16 mouse cellular contexts compared by ENCODE assay signal in genomic region chr8:122989976-122990375, GRCm38 (mm10). TPM values are rescaled to one million over a fixed set of nuclear protein-coding genes. Genes with fewer than 3 reads are reported as not detected.
DNase-seq lines count a peak whose midpoint lies in the region; ATAC-seq lines count a peak whose summit lies in the region.
"Had no signal": no experiment of that assay in that cellular context is flagged by ENCODE, and none has a peak within 500 bp of the region (broad histone marks: within the 10 kb centered on the region; RNA-seq: fewer than 3 reads in every experiment).

No protein-coding gene starts in this region.

- H3K27ac ChIP-seq in intestine, embryonic 14.5 days (ENCODE audit: low read depth) = 0 out of 2 replicates have a peak overlapping the region, but pooled peaks have one; percentile 55
- H3K27ac ChIP-seq in hindbrain, embryonic 13.5 days = no peak overlapping the region
- no peak overlapping the region for H3K27ac ChIP-seq in heart, embryonic 11.5 days (ENCODE audit: low read depth, low read length)
- H3K27ac ChIP-seq: kidney, embryonic 15.5 days; layer of hippocampus, adult 2 months; limb, embryonic 15.5 days; lung, embryonic 15.5 days; stomach, postnatal 0 days had no signal

- H3K36me3 ChIP-seq in intestine, embryonic 14.5 days (ENCODE audit: control insufficient read depth, insufficient read depth, low read length) = no peaks in the 10 kb centered on the region
- no peaks in the 10 kb centered on the region for H3K36me3 ChIP-seq in hindbrain, embryonic 13.5 days
- no peaks in the 10 kb centered on the region for H3K36me3 ChIP-seq in heart, embryonic 11.5 days (ENCODE audit: control insufficient read depth, insufficient read depth, low read length)
- H3K36me3 ChIP-seq: kidney, embryonic 15.5 days; limb, embryonic 15.5 days; lung, embryonic 15.5 days had no signal

- no peak overlapping the region for H3K4me3 ChIP-seq in intestine, embryonic 14.5 days (ENCODE audit: low read depth, low read length)
- H3K4me3 ChIP-seq in hindbrain, embryonic 13.5 days = no peak overlapping the region
- H3K4me3 ChIP-seq in heart, embryonic 11.5 days (ENCODE audit: low read depth, low read length) = no peak overlapping the region
- H3K4me3 ChIP-seq: kidney, embryonic 15.5 days; layer of hippocampus, adult 2 months; limb, embryonic 15.5 days; lung, embryonic 15.5 days had no signal

- no peak for ATAC-seq in intestine, embryonic 14.5 days (replicated peaks; ENCODE audit: low FRiP score, low TSS enrichment, low read depth)
- no peak for ATAC-seq in hindbrain, embryonic 13.5 days (ENCODE audit: low FRiP score)
- ATAC-seq in heart, embryonic 11.5 days (replicated peaks; ENCODE audit: insufficient number of reproducible peaks, low FRiP score, low TSS enrichment) = no peak
- no peak for ATAC-seq in megakaryocyte-erythroid progenitor cell, adult 5-6 weeks (replicated peaks; ENCODE audit: low FRiP score, low TSS enrichment, poor library complexity, severe bottlenecking)
- ATAC-seq: hindbrain, embryonic 16.5 days had no signal

- H3K9me3 ChIP-seq in intestine, embryonic 14.5 days (ENCODE audit: control insufficient read depth, low read length) = no peaks in the 10 kb centered on the region
- H3K9me3 ChIP-seq in hindbrain, embryonic 13.5 days = no peaks in the 10 kb centered on the region
- H3K9me3 ChIP-seq in heart, embryonic 11.5 days (replicated peaks; ENCODE audit: control insufficient read depth, low read length) = no peaks in the 10 kb centered on the region
- H3K9me3 ChIP-seq: kidney, embryonic 15.5 days; limb, embryonic 15.5 days; lung, embryonic 15.5 days had no signal

- no peak overlapping the region for H3K4me2 ChIP-seq in intestine, embryonic 14.5 days (ENCODE audit: low read length)
- no peak overlapping the region for H3K4me2 ChIP-seq in hindbrain, embryonic 13.5 days
- no peak overlapping the region for H3K4me2 ChIP-seq in heart, embryonic 11.5 days
- H3K4me2 ChIP-seq: kidney, embryonic 15.5 days; limb, embryonic 15.5 days; lung, embryonic 15.5 days had no signal

- peak; percentile 38 for DNase-seq in thymus, postnatal 14 days
- no peak for DNase-seq in thymus, postnatal 4 days
- DNase-seq in Muller cell, postnatal 12 days (ENCODE audit: inconsistent ontology term) = peak; percentile 62
- DNase-seq in intestine, embryonic 14.5 days (ENCODE audit: low spot score) = no peak
- DNase-seq: cerebellum, postnatal 36 days; heart, postnatal 10 days; right cerebral cortex, adult 18-20 months had no signal

- 83% methylated on average over 2 of the region's 2 CpGs for WGBS in intestine, embryonic 14.5 days
- WGBS in hindbrain, embryonic 13.5 days = 88% methylated on average over 2 of the region's 2 CpGs
- WGBS in heart, embryonic 11.5 days (ENCODE audit: insufficient replicate concordance) = 79% methylated on average over 2 of the region's 2 CpGs

- H3K4me1 ChIP-seq in intestine, embryonic 14.5 days (replicated peaks; ENCODE audit: control insufficient read depth, insufficient read depth, low read length) = peaks cover 37% of the 10 kb centered on the region
- H3K4me1 ChIP-seq in hindbrain, embryonic 13.5 days (replicated peaks) = peaks cover 40% of the 10 kb centered on the region
- peaks cover 44% of the 10 kb centered on the region for H3K4me1 ChIP-seq in heart, embryonic 11.5 days (ENCODE audit: control insufficient read depth, insufficient read depth, low read length)

- no peak overlapping the region for H3K9ac ChIP-seq in intestine, embryonic 14.5 days (ENCODE audit: low read length)
- no peak overlapping the region for H3K9ac ChIP-seq in hindbrain, embryonic 13.5 days
- H3K9ac ChIP-seq in heart, embryonic 11.5 days (ENCODE audit: low read depth, low read length) = no peak overlapping the region
- H3K9ac ChIP-seq: kidney, embryonic 15.5 days; limb, embryonic 15.5 days; lung, embryonic 15.5 days had no signal

- no peaks in the 10 kb centered on the region for H3K27me3 ChIP-seq in intestine, embryonic 14.5 days (replicated peaks; ENCODE audit: control insufficient read depth, insufficient read depth, low read length)
- no peaks in the 10 kb centered on the region for H3K27me3 ChIP-seq in hindbrain, embryonic 13.5 days
- H3K27me3 ChIP-seq in heart, embryonic 11.5 days (ENCODE audit: control insufficient read depth, insufficient read depth, low read length) = no peaks in the 10 kb centered on the region
- H3K27me3 ChIP-seq: kidney, embryonic 15.5 days; limb, embryonic 15.5 days; lung, embryonic 15.5 days had no signal

RNA-seq across cellular contexts. Expression of gene Ankrd11, which starts 52.1 kb away (rescaled TPM):
- 45.9 and 47.4 TPM in 2 replicates for polyA plus RNA-seq in intestine, embryonic 14.5 days (2014; fragmentation: Nextera tagmentation; extraction: Ambion mirVana)
- polyA plus RNA-seq in hindbrain, embryonic 13.5 days (2015; fragmentation: Nextera tagmentation; extraction: Ambion mirVana) = 29.9 and 30.7 TPM in 2 replicates
- polyA plus RNA-seq in heart, embryonic 11.5 days (2014; fragmentation: Nextera tagmentation; extraction: Ambion mirVana) = 49.5 and 51.3 TPM in 2 replicates
- total RNA-seq in megakaryocyte-erythroid progenitor cell, adult 5-6 weeks (2014; fragmentation: Nextera tagmentation) = 97.9 and 99.4 TPM in 2 replicates
- total RNA-seq in megakaryocyte-erythroid progenitor cell, adult 5-6 weeks (2017) = 57.1 and 57.3 TPM in 2 replicates

Comparison
In these comparisons a context has a peak if more than half of its experiments do, and no peak if none do; other contexts are left out.
1. DNase-seq: peak in thymus, postnatal 14 days (single experiment) and Muller cell, postnatal 12 days (single experiment); none in thymus, postnatal 4 days (single experiment) and intestine, embryonic 14.5 days (single experiment).